Mouse (Mus musculus): ENCODE results near the gene Noxo1.
A peak's percentile ranks its signal among the peaks of the same experiment; 100 is the strongest.
"Not testable (repeated sequence)": the region's sequence is repeated elsewhere in the genome, so short reads cannot be mapped to it uniquely, and the experiment has no call there.

The Noxo1 gene

DNA sequence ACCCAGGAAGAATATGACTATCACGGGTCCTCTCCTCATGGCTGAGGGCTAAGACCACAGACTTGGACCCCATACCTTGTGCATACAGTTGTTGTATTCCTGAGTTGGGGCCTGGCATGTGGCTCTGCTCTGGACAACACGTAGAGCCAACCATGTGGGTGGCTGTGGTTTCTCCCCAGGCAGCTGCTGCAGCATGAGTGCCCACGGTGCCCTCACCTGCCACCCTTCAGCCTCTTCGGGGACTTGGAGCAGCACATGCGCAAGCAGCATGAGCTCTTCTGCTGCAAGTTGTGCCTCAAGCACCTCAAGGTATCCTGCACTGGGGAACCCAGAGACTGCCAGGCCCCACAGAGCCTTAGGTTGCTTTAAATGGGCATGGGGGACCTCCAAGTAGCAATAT is 19.2 kb upstream of the Noxo1 start:
- no peak for DNase-seq (ENCODE audit: low spot score in 2 of 2)

DNA sequence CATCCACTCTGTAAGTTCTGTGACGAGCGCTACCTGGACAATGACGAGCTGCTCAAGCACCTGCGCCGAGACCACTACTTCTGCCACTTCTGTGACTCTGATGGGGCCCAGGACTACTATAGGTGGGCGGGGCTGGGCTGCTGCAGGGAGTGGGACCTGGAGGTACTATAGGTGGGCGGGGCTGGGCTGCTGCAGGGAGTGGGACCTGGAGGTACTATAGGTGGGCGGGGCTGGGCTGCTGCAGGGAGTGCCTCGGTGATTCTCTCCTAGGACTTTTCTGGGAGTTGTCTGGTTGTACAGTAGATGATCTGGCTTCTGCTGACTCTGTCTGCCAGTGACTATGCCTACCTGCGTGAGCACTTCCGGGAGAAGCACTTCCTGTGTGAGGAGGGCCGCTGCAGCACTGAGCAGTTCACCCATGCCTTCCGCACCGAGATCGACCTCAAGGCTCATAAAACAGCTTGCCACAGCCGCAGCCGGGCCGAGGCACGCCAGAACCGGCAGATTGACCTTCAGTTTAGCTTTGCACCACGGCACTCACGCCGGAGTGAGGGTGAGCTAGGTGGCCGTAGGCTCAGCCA is 18.4 kb upstream of the Noxo1 start:
- no peak for DNase-seq (ENCODE audit: low spot score in 2 of 2)

DNA sequence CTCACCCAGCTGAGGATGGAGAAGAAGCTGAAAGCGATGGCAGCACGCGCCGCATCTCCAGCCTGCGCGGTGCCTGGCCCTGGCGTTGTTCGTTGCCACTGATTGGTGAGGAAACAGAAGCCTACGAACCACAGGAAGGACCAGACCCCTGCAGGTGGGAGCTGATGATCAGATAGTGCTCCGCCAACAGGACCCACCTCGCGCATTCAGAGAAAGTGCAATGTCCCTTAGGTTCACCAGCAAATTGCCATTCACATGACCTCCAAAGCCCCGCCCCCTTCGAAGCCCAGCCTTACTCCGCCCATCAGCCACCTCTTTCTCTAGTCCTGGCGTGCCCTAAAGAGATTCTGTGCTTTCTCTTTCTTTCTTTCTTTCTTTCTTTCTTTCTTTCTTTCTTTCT is 9.5 kb upstream of the Noxo1 start:
- no peak for DNase-seq (ENCODE audit: low spot score in 2 of 2)

DNA sequence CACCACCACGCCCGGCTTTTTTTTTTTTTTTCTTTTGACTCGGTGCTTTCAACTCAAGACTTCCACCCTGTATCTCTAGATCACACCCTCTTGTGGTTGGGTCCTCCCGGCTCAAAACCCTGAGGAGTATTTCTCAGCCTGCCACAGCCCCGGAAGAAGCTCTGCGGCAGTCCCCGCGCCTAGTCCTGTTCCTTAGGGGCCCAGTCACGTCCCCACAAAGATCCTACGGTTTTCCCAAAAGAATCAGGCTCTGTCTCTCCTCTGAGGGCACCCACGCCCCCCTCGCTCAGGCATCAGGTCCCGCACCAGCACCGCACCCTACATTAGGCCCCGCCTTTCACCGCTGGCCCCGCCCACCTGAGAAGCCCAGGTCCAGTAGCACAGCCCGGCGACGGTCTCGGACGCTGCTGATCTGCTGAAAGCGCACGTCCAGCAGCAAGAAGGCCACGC is 8.9 kb upstream of the Noxo1 start:
- no peak for DNase-seq (ENCODE audit: low spot score in 2 of 2)

DNA sequence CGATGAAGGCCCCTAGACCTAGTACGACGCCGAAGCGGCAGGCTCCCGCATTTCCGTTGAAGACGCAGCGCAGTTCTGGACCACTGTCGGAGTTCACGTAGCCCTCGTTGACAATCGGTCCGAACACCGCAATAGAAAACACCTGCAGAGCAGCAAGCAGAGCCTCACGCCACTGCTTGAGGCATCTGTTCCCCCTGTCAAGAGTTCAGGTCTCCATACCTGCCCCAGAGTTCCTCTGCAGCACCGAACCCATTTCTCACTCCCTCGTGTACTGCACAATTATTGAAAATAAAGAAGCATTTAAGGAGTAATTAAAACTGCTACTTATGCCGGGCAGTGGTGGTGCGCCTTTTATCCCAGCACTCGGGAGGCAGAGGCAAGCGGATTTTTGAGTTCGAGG is 8.4 kb upstream of the Noxo1 start:
- no peak for DNase-seq (ENCODE audit: low spot score in 2 of 2)

DNA sequence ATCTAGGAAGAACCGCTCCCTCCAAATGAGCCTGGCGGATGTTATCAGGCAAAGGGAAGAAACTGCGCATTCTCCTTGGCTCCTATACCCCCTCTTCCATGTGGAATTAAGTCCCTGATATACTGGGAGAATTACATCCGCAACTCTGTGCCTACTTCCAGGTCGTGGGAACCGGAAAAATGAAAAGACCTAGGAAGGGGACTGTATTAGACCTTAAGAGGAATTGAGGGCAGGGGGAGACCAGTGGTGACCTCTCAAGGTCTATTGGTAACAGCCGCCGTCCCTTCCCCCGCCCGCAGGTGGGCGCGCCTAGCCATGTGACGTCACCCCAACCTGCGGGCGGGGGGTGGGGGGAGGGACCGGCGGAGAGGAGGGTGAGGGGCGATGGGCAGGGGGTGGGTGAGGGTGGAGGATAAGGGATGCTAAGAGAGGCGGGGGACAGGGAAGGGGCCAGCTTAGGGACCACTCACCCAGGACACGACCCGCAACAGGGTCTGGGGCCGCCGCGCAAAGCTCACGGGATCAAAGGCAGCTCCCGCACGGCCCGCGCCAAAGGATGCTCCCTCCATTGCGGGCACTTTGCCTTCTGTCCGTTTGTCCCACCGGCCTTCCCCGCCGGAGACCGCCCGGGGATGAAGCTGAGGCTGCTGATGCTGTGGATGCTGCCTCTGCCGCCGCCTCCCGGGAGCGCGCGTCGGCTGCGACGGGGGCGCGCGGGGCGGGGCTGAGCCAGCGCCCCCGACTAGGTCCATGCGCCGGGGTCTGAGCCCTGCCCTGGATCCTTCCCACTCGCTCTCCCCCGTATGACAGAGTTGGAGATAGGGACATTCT is 6.6 kb upstream of the Noxo1 start, which contains the start of gene Syngr3:
Gene Syngr3, minus strand, starts transcription at position 705 of the 831 bp plus-strand sequence.
- no peak for DNase-seq (ENCODE audit: low spot score in 2 of 2)

DNA sequence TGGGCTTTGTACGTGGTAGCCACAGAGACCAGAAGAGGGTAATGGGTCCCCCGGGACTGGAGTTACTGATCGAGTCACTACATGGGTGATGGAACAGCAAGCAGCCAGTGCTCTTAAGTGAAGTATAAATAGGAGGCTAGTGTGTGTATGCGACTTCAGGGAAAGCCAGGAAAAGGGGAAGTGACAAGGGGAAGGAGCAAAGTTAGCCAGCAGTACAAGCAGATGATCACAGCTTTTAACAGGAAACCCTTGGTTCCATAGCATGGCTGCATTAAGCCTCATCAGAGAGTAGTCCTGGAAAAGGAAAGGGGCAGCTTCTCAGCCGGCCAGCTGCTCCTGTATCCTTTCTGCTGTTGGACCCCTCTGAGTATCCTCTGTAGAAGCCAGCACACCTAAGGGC is 3.6 kb upstream of the Noxo1 start:
- DNase-seq (ENCODE audit: low spot score in 2 of 2), result no peak

DNA sequence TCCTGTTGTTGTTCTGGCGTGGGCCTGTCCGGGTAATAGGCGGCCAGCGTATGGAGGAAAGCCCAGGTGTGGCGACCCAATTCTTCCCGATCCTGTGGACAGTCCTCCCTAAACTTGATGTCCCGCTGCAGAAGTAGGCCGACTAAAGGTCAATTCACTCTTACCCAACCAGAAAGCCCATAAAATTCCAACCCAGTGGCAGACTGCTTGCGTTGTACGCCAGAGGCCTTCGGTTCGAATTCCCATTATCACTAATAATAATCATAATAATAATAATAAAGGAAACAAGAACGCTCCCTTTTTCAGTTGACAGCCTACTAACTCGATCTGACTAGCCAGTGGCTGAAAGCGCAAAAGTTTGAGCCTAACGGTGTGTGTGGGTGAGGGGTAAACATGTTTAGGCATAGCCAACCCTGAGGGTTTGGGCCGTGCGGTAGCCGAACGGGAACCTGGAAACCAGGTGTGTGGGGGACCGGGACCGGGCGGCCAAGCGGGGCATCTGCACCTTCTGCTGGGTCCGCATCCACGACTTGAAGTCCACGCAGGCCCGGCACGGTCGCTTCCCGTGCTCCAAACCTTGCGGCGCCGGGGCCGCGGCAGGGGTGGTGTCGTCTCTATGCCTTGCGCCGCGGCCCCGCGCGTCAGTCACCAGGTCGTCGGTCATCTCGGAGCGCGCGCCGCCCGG is 566 bp upstream of the Noxo1 start:
- DNase-seq (ENCODE audit: low spot score in 2 of 2), result no peak

DNA sequence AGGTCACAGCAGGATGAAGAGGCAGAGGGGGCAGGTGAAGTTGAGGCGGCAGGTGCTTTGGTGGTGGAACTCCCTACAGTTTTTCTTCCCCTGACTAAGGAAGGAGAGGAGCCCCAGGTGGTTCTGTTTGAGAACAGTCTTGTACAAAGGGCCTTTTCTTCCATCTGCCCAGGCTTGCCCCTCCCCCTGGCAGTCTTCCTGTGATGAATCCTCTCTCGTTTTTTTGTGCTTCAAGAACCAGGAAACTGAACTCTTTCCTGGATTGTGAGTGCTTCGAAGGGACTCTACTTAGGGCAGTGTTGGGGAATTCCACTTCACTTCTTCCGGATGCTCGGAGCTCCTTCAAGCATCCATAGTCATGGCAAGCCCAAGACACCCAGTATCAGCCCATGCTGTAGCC is 2.0 kb downstream of the Noxo1 start:
- DNase-seq (ENCODE audit: low spot score in 2 of 2), result no peak

DNA sequence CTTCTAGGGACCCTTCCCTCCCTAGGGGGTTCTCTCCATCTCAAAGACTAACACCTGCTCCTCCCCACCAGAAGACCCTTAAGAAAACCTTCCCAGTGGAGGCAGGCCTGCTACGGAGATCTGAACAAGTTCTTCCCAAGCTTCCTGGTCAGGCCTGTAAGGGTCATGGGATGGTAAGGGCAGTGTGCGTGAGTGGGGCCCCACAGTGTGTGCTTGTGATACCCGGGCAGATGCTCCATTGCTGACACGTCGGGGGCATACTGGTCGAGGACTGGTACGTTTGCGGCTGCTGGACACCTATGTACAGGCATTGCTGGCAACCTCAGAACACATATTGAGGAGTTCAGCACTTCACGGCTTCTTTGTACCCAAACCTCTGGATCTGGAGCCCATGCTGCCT is 2.7 kb downstream of the Noxo1 start:
- no peak for DNase-seq (ENCODE audit: low spot score in 2 of 2)

DNA sequence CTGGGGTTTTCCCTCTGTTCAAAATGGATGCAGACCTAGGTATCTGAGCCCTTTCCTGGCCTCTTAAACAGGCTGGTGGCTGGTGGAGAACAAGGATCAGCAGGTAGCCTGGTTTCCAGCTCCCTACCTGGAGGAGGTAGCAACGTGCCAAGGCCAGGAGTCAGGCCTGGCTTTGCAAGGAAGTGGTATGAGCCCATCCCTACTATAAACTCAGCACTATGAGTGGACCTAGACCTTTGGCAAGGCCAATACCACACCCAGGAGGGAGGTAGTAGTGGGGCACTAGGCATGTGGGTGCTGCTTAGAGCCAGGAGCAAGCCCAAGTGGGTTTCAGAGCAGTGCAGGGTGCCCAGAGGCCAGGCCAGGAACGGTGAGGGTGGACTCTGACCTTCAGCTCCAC is 3.4 kb downstream of the Noxo1 start:
- no peak for DNase-seq (ENCODE audit: low spot score in 2 of 2)

DNA sequence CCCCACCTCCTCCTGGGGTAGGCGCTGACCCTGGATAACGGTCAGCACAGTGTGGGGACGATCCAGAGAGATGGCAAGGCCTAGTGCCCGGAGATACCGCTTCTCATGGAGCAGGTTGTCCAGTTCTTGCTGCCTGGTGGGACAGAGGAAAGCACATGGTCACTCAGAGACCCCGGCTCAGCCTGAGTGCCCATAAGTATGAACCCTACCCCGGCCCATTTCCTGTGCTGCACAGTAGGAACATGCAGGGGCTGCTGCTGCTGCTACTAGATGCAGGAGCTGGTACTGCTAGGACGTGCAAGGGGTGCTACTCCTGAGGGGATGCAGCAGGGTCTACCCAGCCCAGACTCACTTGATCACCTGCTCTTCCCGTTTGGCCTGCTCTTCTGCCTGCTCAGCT is 5.2 kb downstream of the Noxo1 start:
- DNase-seq (ENCODE audit: low spot score in 2 of 2), result no peak

DNA sequence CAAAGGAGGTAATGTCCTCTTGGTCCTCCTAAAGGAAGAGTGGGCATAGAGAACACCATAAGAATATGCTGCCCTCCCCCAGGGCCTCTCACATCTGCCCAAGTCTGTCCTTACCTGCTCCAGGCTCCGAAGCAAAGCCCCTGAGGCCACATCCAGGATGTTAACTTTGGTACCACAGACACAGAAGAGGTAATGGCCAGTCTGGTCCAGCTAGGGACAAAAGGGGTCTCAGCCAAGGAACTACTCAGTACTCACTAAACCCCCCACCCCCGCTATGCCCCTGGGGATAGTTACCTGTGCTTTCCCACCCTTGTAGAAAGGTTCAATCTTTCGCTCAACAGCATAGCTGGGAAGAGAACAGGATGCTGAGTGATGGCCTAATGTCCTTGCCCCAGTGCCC is 9.8 kb downstream of the Noxo1 start:
- DNase-seq (ENCODE audit: low spot score in 2 of 2), result no peak

DNA sequence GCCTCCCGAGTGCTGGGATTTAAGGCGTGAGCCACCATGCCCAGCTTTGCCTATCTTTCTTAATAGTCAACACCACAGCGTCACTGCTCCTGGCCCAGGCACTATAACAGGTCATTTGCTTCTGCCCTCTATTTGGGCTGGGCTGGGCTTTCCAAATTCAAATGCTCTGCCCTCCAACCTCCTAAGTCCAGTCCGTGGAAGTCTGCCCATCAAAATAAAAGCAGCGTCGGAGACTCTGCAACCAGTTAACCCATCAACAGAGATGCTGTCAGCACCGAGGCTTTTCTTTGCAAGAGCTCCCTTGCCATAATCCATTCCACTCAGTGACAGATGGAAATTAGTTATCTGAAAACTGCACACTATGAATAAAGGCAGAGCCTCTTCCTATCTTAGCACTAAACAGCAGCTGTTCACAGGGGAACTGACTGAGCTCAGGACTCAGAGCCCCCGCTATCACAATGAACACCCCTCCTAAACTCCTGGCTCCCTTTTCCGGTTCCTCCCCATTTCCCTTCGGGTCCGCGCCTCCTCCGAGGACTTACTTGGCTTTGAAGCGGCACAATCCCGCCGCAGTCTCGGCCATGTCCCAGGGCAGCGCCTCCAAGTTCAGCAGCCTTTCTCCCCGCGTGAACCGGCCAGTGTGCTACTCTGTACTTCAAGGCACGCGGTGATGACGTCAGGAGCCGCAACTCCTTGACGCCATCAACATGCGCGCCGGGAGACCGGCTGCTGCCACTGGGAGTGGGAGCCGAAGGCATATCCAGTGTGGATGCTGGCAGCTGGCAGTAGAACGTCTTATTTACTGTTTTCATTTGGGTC is 11.2 kb downstream of the Noxo1 start, which contains the start of gene Tbl3:
Gene Tbl3, minus strand, starts transcription at position 679 of the 819 bp plus-strand sequence.
- peak; percentile 87 to 94 for DNase-seq (ENCODE audit: low spot score in 2 of 2)

DNA sequence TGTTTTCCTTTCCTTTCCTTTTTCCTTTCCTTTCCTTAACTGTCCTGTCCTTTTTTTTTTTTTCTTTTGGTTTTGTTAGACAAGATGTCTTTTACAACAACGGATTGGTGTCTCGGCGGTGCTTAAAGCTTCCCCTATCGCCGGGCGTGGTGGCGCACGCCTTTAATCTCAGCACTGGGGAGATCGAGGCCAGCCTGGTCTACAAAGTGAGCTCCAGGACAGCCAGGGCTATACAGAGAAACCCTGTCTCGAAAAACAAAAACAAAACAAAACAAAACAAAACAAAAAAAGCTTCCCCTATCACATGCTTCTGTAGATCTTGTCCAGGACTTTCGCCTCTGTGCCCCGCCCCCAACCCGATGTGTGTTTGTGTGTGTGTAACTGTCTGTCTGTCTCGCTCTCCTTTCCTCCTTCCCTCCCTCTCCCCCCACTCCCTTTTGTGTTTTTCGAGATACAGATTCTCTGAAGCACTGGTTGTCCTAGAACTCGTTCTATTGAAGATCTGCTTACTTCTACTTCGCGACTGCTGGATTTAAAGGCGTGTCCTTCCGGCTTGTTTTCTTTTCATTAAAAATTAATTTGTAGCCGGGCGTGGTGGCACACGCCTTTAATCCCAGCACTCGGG is 11.9 kb downstream of the Noxo1 start:
- DNase-seq (ENCODE audit: low spot score in 2 of 2), result no peak

DNA sequence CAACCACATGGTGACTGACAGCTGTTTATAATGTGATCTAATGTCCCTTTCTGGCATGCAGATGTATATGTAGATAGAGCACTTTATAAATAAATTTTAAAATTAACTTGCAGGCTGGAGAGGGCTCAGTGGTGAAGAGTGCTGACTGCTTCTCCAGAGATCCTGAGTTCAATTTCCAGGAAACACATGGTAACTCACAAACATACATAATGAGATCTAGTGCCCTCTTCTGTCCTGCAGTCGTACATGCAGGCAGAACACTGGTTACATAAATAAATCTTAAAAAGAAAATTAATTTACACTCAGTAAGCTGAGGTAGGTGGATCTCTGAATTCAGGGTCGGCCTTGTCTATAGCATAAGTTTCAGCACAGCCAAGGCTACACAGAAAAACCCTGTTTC is 12.6 kb downstream of the Noxo1 start:
- DNase-seq (ENCODE audit: low spot score in 2 of 2), result no peak

DNA sequence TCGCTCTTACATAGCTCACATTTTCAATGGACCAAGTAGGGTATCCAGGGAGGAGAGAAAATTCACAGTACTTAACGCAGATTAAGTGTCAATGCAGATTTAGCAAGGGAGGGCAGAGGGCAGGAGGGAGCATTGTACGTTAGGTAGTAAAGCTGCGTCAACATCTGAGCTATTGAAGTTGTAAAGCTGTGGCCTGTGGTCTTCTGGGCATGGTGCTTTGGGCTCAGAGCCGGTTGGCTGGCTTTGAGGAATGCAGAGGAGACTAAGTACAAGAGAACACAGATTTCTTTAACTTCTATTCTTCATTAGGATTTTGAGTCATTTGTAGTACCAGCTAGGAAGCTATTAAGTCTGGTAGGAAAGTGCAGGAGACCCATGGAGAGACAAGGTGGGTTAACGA is 19.5 kb downstream of the Noxo1 start:
- DNase-seq (ENCODE audit: low spot score in 2 of 2), result no peak

DNA sequence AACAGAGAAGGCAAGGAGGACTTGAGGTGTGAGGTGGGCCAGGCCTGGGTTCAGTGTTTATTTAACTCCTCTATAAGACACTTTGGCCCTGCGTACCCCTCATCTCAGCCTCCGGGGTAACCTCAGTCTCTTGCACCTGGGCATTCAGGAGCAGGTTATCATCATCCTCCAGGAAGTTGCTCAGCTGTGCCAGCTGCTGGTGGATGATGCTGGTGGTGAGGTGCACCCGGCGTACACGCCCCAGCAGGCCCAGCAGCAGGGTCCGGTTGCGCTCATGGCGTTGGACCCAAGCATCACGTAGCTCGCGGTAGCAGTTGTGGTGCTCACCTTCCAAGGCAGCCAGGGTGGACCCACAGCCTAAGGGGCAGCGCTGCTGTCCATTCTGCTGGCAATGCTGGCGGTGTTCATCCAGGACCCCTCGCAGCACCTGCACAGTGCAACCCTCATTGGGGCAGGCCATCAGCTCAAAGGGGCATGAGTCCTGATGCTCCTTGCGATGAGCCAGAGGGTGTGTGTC is 20.2 kb downstream of the Noxo1 start:
- no peak for DNase-seq (ENCODE audit: low spot score in 2 of 2)

DNA sequence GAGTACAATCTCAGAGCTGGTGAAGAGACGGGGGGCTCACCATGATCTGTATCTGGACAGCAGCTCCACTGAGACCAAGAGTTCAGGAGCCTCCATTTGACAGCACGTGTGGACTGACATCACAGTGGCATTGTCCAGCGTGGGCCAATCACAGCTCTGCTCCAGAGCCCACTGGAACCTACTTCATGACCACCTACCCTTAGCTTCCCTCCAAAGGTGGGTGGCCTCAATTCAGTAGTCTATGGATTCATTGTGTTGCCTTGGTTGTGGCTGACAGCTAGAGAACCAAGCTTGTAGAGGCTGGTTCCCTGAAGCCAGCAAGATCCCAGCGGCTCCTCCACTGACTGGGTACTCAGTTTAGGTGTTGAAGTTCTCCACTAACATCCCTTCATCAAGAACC is 21.9 kb downstream of the Noxo1 start, which contains the start of the genes Rnf151 and Rps2:
Gene Rnf151, minus strand, starts transcription at position 121 of the 400 bp plus-strand sequence.
Gene Rps2, plus strand, starts transcription at position 174 of the 400 bp plus-strand sequence.
- DNase-seq (ENCODE audit: low spot score in 2 of 2), result no peak

DNA sequence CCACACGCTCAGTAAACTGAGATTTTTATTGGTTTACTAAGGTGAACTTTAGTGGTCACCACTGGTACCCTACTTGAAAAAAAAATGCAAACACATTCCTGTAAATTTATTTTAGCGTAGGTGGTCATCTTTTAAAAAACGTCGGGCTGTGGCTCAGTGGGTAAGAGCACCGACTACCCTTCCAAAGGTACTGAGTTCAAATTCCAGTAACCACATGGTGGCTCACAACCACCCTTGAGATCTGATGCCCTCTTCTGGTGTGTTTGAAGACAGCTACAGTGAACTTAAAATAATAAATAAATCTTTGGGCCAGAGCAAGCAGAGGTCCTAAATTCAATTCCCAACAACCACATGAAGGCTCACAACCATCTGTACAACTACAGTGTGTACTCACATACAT is 22.9 kb downstream of the Noxo1 start:
- not testable (repeated sequence) for DNase-seq (ENCODE audit: low spot score in 2 of 2)

Measured in urinary bladder, postnatal 4 days (tissue).